Mouse (Mus musculus) spleen, embryonic (tissue): ENCODE data around the gene Tbc1d30.

ENCODE experiments used
- CTCF ChIA-PET: fragments of 350-600 bp; sonication (Branson Sonifier 250); formaldehyde crosslinking; loops from one replicate; lab custom pipeline; 2022; lab: Charles Lee

Gene Tbc1d30

DNA sequence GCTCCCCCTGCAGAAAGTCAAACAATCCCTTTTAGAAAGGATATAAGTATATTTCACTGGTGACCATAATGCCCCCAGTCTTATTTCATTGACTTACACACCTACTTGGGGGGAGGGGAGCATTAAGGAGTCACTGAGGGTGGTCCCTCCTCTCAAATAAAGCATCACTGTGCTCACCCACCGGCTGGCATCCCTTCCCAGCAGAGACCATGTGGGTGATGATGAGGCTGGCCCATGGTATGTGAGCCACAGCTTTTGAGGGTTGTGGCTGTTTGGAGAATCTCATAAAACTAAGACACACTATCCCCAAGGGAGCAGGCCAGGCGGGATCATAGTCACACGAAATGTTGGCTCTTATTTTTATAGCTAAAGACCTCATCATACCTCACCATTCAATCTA, 116.6 kb downstream of the Tbc1d30 start:
- CTCF ChIA-PET = no interaction called here

DNA sequence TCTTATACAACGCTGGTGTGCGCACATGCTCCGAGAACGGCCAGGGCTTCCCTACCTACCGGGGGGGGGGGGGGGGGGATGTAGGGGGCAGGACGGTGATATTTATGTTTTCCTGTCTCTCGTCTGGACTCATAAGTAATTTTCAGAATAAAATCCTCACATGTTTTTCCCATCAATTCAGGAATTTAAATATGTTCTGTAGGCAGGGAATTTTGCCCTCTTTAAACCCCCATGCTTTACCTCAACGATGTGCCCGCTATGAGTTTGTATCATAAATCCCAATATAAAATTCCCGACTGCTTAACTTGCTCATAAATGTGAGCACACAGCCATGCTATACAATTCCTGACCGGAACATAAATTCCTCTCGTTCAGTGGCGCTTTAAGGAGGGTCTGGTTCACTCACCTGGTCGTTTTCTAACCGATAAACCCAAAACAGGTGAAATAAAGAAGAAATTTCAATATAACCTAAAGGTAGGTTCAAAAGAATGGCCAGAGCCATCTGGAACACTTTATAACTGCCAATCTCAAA, 122.6 kb downstream of the Tbc1d30 start:
- CTCF ChIA-PET = no interaction called here

DNA sequence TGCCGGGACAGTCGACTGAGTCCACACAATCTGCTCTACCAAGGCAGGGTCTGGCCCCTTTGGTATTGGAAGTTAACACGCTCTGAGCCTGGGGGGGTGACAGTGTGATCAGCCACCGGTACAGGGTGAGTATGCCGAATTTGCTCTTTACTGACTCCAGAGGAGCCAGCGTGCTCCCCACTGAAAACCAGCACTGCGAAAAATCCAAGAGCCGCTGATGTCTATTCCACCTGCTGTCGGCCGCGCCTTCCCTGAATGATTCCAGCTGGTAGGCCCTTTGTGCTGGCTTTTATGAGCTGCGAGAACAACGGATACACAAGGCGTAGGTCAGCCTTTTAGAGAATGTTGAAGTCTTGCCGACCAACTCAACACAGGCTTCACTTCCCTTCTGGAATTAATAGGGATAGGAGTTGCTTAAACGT, 123.1 kb downstream of the Tbc1d30 start:
- CTCF ChIA-PET = no interaction called here

DNA sequence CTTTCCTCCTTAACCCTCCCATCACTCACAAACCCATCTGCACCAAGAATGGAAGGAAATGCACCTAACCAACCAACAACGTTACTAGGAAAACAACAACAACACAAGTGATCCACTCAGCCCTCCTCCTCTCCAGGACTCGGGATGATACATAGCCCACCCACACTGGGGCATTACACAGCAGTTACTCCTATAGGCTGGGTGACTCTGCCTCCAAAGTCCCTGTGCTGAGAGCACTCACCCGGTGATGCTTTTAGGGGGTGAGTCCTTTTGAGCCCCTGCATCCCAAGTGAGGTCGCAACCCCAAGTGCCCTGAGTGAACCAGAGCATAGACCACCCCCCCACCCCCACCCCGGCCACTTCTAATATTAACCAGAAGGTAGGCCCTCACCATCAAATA, 123.7 kb downstream of the Tbc1d30 start:
- CTCF ChIA-PET = no interaction called here

DNA sequence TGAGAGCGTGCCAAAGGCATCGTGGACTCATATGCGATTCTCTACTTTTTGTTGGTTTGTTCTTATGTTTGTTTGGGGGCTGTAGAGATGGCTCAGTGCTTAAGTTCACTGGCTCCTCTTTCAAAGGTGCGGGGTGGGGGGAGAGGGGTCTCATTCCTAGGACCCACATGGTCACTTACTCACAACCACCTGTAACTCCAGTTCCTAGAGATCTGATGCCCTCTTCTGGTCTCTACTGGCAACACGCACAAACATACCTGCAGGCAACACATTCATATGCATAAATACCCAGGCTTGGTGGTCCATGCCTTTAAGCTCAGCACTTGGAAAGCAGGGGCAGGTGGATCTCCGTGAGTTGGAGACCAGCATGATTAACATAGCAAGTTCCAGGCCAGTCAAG, 125.4 kb downstream of the Tbc1d30 start:
- CTCF ChIA-PET = no interaction called here

DNA sequence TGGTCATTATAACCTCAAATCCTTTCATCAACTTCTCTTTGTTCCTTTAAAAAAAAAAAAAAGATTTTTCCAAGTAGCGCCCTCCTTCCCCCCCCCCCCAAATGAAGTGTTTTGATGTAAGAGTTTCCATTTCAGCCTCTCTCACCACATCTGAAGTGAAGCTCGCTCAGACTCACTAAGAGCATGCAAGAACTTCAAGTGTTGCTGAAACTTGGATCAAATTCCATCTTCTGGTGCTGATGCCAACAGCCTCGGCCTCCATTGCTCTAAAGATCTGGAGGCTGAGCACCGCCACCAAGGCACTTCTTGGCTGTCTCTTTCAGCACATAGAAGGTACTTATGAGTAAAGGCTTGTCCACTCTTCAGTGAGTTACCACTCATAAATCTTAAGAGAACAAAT, 128.2 kb downstream of the Tbc1d30 start:
- CTCF ChIA-PET = no interaction called here

DNA sequence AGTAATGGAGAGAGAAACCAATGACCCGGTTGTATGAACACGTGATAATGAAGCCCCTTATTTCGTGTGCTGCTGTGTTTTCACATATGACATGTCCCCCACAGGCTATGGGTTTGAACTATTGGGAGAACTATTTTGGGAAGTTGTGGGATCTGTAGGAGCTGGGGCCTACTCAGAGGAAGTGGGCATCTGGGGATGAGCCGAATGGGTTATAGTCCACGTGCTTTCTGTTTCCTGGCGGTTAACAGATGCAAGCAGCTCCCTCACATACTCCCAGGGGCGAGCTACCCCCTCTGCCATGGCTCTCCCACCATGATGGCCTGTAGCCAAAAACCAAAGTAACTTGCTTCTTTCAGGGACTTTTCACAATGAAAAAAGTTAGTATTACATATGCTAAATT, 132.5 kb downstream of the Tbc1d30 start:
- CTCF ChIA-PET = no interaction called here

DNA sequence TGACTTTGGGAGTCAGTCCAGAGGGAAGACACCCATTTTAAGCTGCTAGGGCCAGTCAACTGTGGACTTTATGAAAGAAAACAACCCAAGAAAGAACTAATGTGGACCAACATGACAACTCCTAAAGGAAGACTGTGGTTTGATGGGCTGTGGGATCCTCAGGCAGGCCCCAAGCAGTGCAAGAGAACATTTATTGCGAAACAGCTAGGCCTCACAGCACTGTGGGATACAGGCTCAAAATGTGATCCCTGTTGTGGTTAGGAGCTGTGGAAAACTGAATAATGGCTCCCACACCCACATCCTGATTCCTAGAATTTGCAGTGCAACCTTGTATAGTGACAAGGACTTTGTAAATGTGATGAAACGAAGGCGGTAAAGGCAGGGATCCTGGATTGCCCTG, 134.3 kb downstream of the Tbc1d30 start:
- CTCF ChIA-PET = no interaction called here
